Mouse (Mus musculus) MEL (cell line): Measurements from ENCODE around the gene Nectin4. TPM values are rescaled to one million over a fixed set of nuclear protein-coding genes. Genes with fewer than 3 reads are reported as not detected.
A peak's percentile ranks its signal among the peaks of the same experiment; 100 is the strongest.
"Not testable (repeated sequence)": the region's sequence is repeated elsewhere in the genome, so short reads cannot be mapped to it uniquely, and the experiment has no call there.

Source experiments
- DNase-seq: peaks from one replicate; pipeline ENCODE4 v3.0.0; 2011; ENCODE audit warnings: low read depth, low spot score
- H3K27ac ChIP-seq: 2 replicates; pipeline ENCODE4 v1.5.1; 2012; ENCODE audit warnings: low read depth, mild to moderate bottlenecking, control low read depth, low read length, moderate library complexity; ENCODE audit not compliant: control insufficient read depth
- H3K27me3 ChIP-seq, 2 experiments: fragments of 150-350 bp in 1 of 2; sonication (generic) in 1 of 2; 2 replicates each; pipeline ENCODE4 v1.6.1; 2012; ENCODE audit warnings: low read length in 2 of 2, mild to moderate bottlenecking in 2 of 2, improper control_type of control experiment in 1 of 2, moderate library complexity in 1 of 2; ENCODE audit not compliant: insufficient read depth in 2 of 2, control insufficient read depth in 1 of 2
- H3K36me3 ChIP-seq, 2 experiments: 2 replicates each; pipeline ENCODE4 v1.6.1; 2012 to 2014; ENCODE audit warnings: low read length in 2 of 2, improper control_type of control experiment in 1 of 2, inconsistent platforms in 1 of 2, mild to moderate bottlenecking in 1 of 2; ENCODE audit not compliant: insufficient read depth in 2 of 2, control insufficient read depth in 1 of 2
- H3K4me1 ChIP-seq, 2 experiments: fragments of 150-350 bp in 1 of 2; sonication (generic) in 1 of 2; 2 replicates each; pipeline ENCODE4 v1.6.1; 2012; ENCODE audit warnings: low read length in 2 of 2, improper control_type of control experiment in 1 of 2, mild to moderate bottlenecking in 1 of 2; ENCODE audit not compliant: insufficient read depth in 2 of 2, control insufficient read depth in 1 of 2
- H3K4me3 ChIP-seq, 2 experiments: fragments of 150-350 bp in 1 of 2; sonication (generic) in 1 of 2; 2 replicates each; pipeline ENCODE4 v1.5.1; 2012; ENCODE audit warnings: low read depth in 2 of 2, low read length in 2 of 2, mild to moderate bottlenecking in 2 of 2, moderate library complexity in 2 of 2, control low read depth in 1 of 2, improper control_type of control experiment in 1 of 2; ENCODE audit not compliant: control insufficient read depth in 1 of 2, insufficient read depth in 1 of 2
- H3K79me2 ChIP-seq: 2 replicates; pipeline ENCODE4 v1.6.1; 2012; ENCODE audit warnings: mild to moderate bottlenecking, low read length, moderate library complexity; ENCODE audit not compliant: control insufficient read depth, poor library complexity, insufficient read depth
- H3K9ac ChIP-seq: 2 replicates; pipeline ENCODE4 v1.6.1; 2012; ENCODE audit warnings: low read depth, mild to moderate bottlenecking, control low read depth, low read length, moderate library complexity; ENCODE audit not compliant: control insufficient read depth, poor library complexity, severe bottlenecking
- H3K9me3 ChIP-seq: fragments of 150-350 bp; sonication (generic); replicated peaks from 2 replicates; pipeline ENCODE4 v1.6.1; 2012; ENCODE audit warnings: mild to moderate bottlenecking, low read length, improper control_type of control experiment, moderate library complexity; ENCODE audit not compliant: insufficient read depth
- CTCF ChIP-seq, 3 experiments: IDR thresholded peaks in 2 of 3; conservative IDR thresholded peaks in 1 of 3; 2 replicates each; pipeline ENCODE4 v1.5.1; 2011 to 2012; ENCODE audit warnings: low read length in 3 of 3, low read depth in 2 of 3, mild to moderate bottlenecking in 2 of 3, improper control_type of control experiment in 1 of 3, inconsistent platforms in 1 of 3, mixed read lengths in 1 of 3, moderate library complexity in 1 of 3; ENCODE audit not compliant: control insufficient read depth in 1 of 3, insufficient read depth in 1 of 3, poor library complexity in 1 of 3, severe bottlenecking in 1 of 3
- ELF1 ChIP-seq: IDR thresholded peaks from 2 replicates; pipeline ENCODE4 v1.6.1; 2014; ENCODE audit warnings: low read depth, mild to moderate bottlenecking, inconsistent platforms, low read length, improper control_type of control experiment, moderate library complexity
- EP300 ChIP-seq, 2 experiments: IDR thresholded peaks; 2 replicates each; pipeline ENCODE4 v1.6.1; 2011; ENCODE audit warnings: improper control_type of control experiment in 2 of 2, low read length in 2 of 2, low read depth in 1 of 2, mild to moderate bottlenecking in 1 of 2
- HCFC1 ChIP-seq: IDR thresholded peaks from 2 replicates; pipeline ENCODE4 v1.6.1; 2012; ENCODE audit warnings: low read depth, mild to moderate bottlenecking, inconsistent platforms, low read length, improper control_type of control experiment, moderate library complexity
- JUND ChIP-seq: IDR thresholded peaks from 2 replicates; pipeline ENCODE4 v1.6.1; 2011; ENCODE audit warnings: low read depth, mild to moderate bottlenecking, improper control_type of control experiment, low read length
- KAT2A ChIP-seq: conservative IDR thresholded peaks from 2 replicates; pipeline ENCODE4 v1.6.1; 2012; ENCODE audit warnings: low read depth, low read length, improper control_type of control experiment, inconsistent platforms
- RAD21 ChIP-seq: IDR thresholded peaks from 2 replicates; pipeline ENCODE4 v1.6.1; 2011; ENCODE audit warnings: mild to moderate bottlenecking, low read depth, low read length, improper control_type of control experiment
- SIN3A ChIP-seq: IDR thresholded peaks from 2 replicates; pipeline ENCODE4 v1.6.1; 2012; ENCODE audit warnings: low read length, improper control_type of control experiment, inconsistent platforms
- SMC3 ChIP-seq: IDR thresholded peaks from 2 replicates; pipeline ENCODE4 v1.6.1; 2011; ENCODE audit warnings: low read depth, low read length, improper control_type of control experiment
- TAL1 ChIP-seq: IDR thresholded peaks from 2 replicates; pipeline ENCODE4 v1.6.1; 2012; ENCODE audit warnings: mild to moderate bottlenecking, inconsistent platforms, low read length, moderate library complexity, mixed read lengths
- ZC3H11A ChIP-seq: IDR thresholded peaks from 2 replicates; pipeline ENCODE4 v1.6.1; 2012; ENCODE audit warnings: low read depth, mild to moderate bottlenecking, inconsistent platforms, low read length, improper control_type of control experiment
- ZKSCAN1 ChIP-seq: IDR thresholded peaks from 2 replicates; pipeline ENCODE4 v1.6.1; 2012; ENCODE audit warnings: low read depth, mild to moderate bottlenecking, inconsistent platforms, low read length, improper control_type of control experiment, moderate library complexity
- ZMIZ1 ChIP-seq: IDR thresholded peaks from 2 replicates; pipeline ENCODE4 v1.6.1; 2012; ENCODE audit warnings: low read depth, mild to moderate bottlenecking, inconsistent platforms, low read length, improper control_type of control experiment, moderate library complexity
- ZNF384 ChIP-seq: IDR thresholded peaks from 2 replicates; pipeline ENCODE4 v1.6.1; 2012; ENCODE audit warnings: low read depth, mild to moderate bottlenecking, inconsistent platforms, low read length, improper control_type of control experiment
- polyA plus RNA-seq, 2 experiments: library from polyadenylated mRNA; stranded (reverse) in 1 of 2; unstranded in 1 of 2; fragments of >175 nt in 1 of 2; fragments of >200 nt in 1 of 2; gene quantifications; 2 replicates each; pipeline versions ENCODE4 v1.2.1 to v1.2.4; 2012; ENCODE audit warnings: low replicate concordance in 2 of 2, low read depth in 1 of 2; ENCODE audit not compliant: insufficient read length in 2 of 2, insufficient read depth in 1 of 2, missing spikeins in 1 of 2
- total RNA-seq: library from RNA; depleted of rRNA; stranded (reverse); fragments of 300-350 nt; gene quantifications from 2 replicates; pipeline ENCODE4 v1.2.3, GENCODE M21; 2012

Gene Nectin4
- total and polyA plus RNA-seq, 3 experiments = 0.04 to 0.15 TPM; not detected in 1

GRCm38 (mm10) chr1:171321415-171321814 lies 48.5 kb upstream of the Nectin4 start:
- TF ChIP-seq JUND (no peak), SIN3A (peak; percentile 34; the same call in 1 of the 2 replicates), ZNF384 (peak; percentile 98), ZC3H11A (peak; percentile 43; the same call in 1 of the 2 replicates), TAL1 (no peak), RAD21 (peak; percentile 70), SMC3 (peak; percentile 67), ZKSCAN1 (no peak), CTCF (IDR thresholded peaks at IDR 0.05 in 2 of 3, conservative IDR thresholded peaks at IDR 0.05 in 1 of 3; ENCODE audit: control insufficient read depth in 1 of 3, insufficient read depth in 1 of 3, low read depth in 2 of 3, low read length in 3 of 3, poor library complexity in 1 of 3, severe bottlenecking in 1 of 3) (peak in 2 of 3 experiments; percentile 41 to 77; a peak in 4 of 6 replicates)
- no peak overlapping the region for H3K27ac ChIP-seq
- peak; percentile 63 for DNase-seq

GRCm38 (mm10) chr1:171322012-171322411 lies 47.9 kb upstream of the Nectin4 start:
- Histone ChIP-seq H3K36me3 (peaks cover 2 to 6% of the 10 kb centered on the region in 2 experiments; a peak in 3 of 4 replicates), H3K9ac (no peak overlapping the region), H3K4me1 (no peaks in the 10 kb centered on the region), H3K4me3 (no peak overlapping the region), H3K27ac (no peak overlapping the region), H3K9me3 (no peaks in the 10 kb centered on the region), H3K79me2 (peaks cover 10% of the 10 kb centered on the region), H3K27me3 (no peaks in the 10 kb centered on the region)
- TF ChIP-seq TAL1 (no peak), KAT2A (no peak)
- DNase-seq = no peak

More at GRCm38 (mm10) chr1:171321415-171321814, 48.5 kb upstream of the Nectin4 start:
- Histone ChIP-seq H3K4me1 (no peaks in the 10 kb centered on the region), H3K79me2 (peaks cover 7% of the 10 kb centered on the region), H3K4me3 (no peak overlapping the region), H3K9ac (no peak overlapping the region), H3K9me3 (no peaks in the 10 kb centered on the region), H3K36me3 (peaks cover 2 to 5% of the 10 kb centered on the region in 2 experiments; a peak in 3 of 4 replicates), H3K27me3 (no peaks in the 10 kb centered on the region)

GRCm38 (mm10) chr1:171325571-171325970 lies 44.3 kb upstream of the Nectin4 start:
- H3K9ac ChIP-seq = no peak overlapping the region
- no peak overlapping the region for H3K4me3 ChIP-seq
- H3K9me3 ChIP-seq = no peaks in the 10 kb centered on the region
- H3K4me1 ChIP-seq = peaks cover 4 to 8% of the 10 kb centered on the region in 2 experiments; a peak in 3 of 4 replicates
- no peak for DNase-seq
- H3K27ac ChIP-seq = no peak overlapping the region
- no peaks in the 10 kb centered on the region for H3K27me3 ChIP-seq
- peaks cover 43% of the 10 kb centered on the region for H3K79me2 ChIP-seq
- TF ChIP-seq KAT2A (no peak), ZNF384 (no peak), ELF1 (no peak), HCFC1 (no peak), EP300 (IDR thresholded peaks at IDR 0.05; ENCODE audit: low read depth in 1 of 2, low read length in 2 of 2) (no peak), RAD21 (no peak), ZC3H11A (no peak), ZMIZ1 (no peak)
- H3K36me3 ChIP-seq = peaks cover 2 to 17% of the 10 kb centered on the region in 2 experiments; a peak in 3 of 4 replicates

GRCm38 (mm10) chr1:171326588-171326987 lies 43.3 kb upstream of the Nectin4 start:
- DNase-seq, H3K9me3 ChIP-seq, H3K27ac ChIP-seq, H3K4me3 ChIP-seq, H3K27me3 ChIP-seq, H3K9ac ChIP-seq: not testable (repeated sequence)
- Histone ChIP-seq H3K4me1 (peaks cover 4 to 11% of the 10 kb centered on the region in 2 experiments; a peak in 3 of 4 replicates), H3K36me3 (peaks cover 0 to 20% of the 10 kb centered on the region in 2 experiments; a peak in 2 of 4 replicates), H3K79me2 (peaks cover 48% of the 10 kb centered on the region)
